Mouse (Mus musculus) heart, embryonic 12.5 days (tissue): ENCODE results near the gene Scd2. TPM values are rescaled to one million over a fixed set of nuclear protein-coding genes. Genes with fewer than 3 reads are reported as not detected.
"Not testable (repeated sequence)": the region's sequence is repeated elsewhere in the genome, so short reads cannot be mapped to it uniquely, and the experiment has no call there.

Experiments
- ATAC-seq: fragments of 200-750 bp; cut with Nextera tagmentation; 2 replicates; pipeline ENCODE4 v1.8.0; 2017; ENCODE audit warnings: moderate TSS enrichment, moderate library complexity; ENCODE audit not compliant: insufficient number of reproducible peaks, low FRiP score
- H3K27ac ChIP-seq: fragments of 300-500 bp; sonication (generic); 2 replicates; pipeline ENCODE4 v1.5.1; 2016; ENCODE audit warnings: mild to moderate bottlenecking, moderate library complexity; ENCODE audit not compliant: poor library complexity, severe bottlenecking
- H3K27me3 ChIP-seq: fragments of 300-500 bp; sonication (generic); replicated peaks from 2 replicates; pipeline ENCODE4 v1.6.1; 2016; ENCODE audit warnings: mild to moderate bottlenecking, moderate library complexity
- H3K36me3 ChIP-seq: fragments of 300-500 bp; sonication (generic); 2 replicates; pipeline ENCODE4 v1.6.1; 2016; ENCODE audit warnings: mild to moderate bottlenecking, moderate library complexity
- H3K4me1 ChIP-seq: fragments of 300-500 bp; sonication (generic); replicated peaks from 2 replicates; pipeline ENCODE4 v1.6.1; 2016; ENCODE audit warnings: mild to moderate bottlenecking
- H3K4me2 ChIP-seq: fragments of 300-500 bp; sonication (generic); 2 replicates; pipeline ENCODE4 v1.6.1; 2016; ENCODE audit warnings: mild to moderate bottlenecking, moderate library complexity
- H3K4me3 ChIP-seq: fragments of 300-500 bp; sonication (generic); 2 replicates; pipeline ENCODE4 v1.5.1; 2016; ENCODE audit warnings: mild to moderate bottlenecking
- H3K9ac ChIP-seq: fragments of 300-500 bp; sonication (generic); 2 replicates; pipeline ENCODE4 v1.6.1; 2016; ENCODE audit warnings: mild to moderate bottlenecking, moderate library complexity
- H3K9me3 ChIP-seq: fragments of 300-500 bp; sonication (generic); replicated peaks from 2 replicates; pipeline ENCODE4 v1.6.1; 2016; ENCODE audit warnings: mild to moderate bottlenecking, moderate library complexity
- WGBS: fragments of 180-500 bp; shearing (Covaris S2); methylation state at CpG from one replicate; pipeline ENCODE4 v1.1.7; 2016; 5-methylcytosine and 5-hydroxymethylcytosine counted together
- polyA plus RNA-seq: library from polyadenylated mRNA; unstranded; fragments of >200 nt; fragmentation: Nextera tagmentation; extraction: Ambion mirVana; gene quantifications from 2 replicates; pipeline ENCODE4 v1.2.1, GENCODE M21; 2016

Scd2 gene
- polyA plus RNA-seq, 1 experiment from 2014 or later = 216 TPM

DNA sequence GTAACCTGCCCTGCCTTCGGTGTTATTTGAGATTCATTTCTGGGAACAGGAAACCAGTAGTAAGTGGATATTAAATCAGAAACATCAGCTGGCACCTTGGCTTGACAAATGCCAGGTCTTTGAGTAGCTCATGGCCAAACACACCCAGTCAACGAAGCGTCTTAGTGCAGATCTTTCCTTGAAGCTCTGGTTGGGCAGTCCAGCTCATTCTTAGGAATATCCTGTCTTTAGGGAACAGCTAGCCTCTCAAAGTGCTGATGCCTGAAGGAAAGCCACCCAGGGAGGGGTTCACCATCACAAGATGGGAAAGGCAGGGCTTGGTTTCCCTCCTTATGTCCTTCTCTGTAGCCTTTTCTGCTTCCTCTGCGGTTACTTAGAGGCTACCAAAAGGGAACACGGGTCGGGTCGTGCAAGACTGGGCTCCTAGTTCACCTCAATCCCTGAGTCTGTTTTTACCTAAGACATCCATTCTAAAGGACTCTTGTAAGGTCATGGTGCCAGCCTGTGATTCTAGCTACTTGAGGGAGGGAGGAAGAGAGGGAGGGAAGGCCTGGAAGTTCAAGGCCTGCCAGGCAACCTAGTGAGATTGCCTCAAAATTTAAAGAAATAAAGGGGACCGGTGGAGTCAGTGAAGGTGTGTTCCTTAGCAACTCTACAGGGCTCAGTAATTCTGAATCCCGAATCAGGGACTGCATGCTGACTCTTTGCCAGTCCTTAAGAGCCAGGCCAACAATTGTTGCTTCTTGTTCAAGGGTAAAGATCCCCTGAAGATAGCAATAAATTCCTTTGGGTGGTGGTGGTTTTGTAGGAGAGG, 13.8 kb downstream of the Scd2 start:
- H3K4me3 ChIP-seq = no peak overlapping the region
- no peaks in the 10 kb centered on the region for H3K9me3 ChIP-seq
- no peak overlapping the region for H3K9ac ChIP-seq
- H3K4me2 ChIP-seq = no peak overlapping the region
- H3K4me1 ChIP-seq = peaks cover 15% of the 10 kb centered on the region
- no peaks in the 10 kb centered on the region for H3K27me3 ChIP-seq
- H3K36me3 ChIP-seq = peaks cover 58% of the 10 kb centered on the region
- 84% methylated on average over 9 of the region's 9 CpGs for WGBS
- no peak for ATAC-seq
- H3K27ac ChIP-seq = no peak overlapping the region

DNA sequence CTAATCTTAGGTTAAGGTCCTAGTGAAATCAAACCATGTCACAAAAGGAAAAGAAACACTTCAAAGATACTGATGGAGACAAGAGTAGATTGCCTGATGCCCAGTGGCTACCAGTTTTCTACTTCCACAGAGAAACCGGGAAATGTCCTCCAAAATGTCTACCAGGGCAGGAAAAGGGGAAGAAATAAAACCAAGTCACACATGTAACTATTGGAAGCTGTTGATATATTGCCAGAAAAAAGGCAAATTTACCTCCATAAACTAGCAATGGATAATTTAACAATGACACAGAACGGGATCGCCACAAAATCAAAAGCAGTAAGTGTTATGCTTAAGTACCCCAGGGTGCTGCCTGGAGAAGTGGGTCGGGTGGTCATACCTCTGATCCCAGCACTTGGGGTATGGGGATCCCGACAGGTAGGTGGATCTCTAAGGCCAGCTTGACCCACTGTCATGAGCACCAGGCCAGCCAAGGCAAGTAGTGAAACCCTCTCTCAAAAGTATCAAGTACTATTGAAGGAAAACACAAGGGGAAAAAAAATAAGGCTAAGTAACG, 14.5 kb downstream of the Scd2 start:
- H3K4me3 ChIP-seq = no peak overlapping the region
- H3K4me1 ChIP-seq = peaks cover 15% of the 10 kb centered on the region
- peaks cover 51% of the 10 kb centered on the region for H3K36me3 ChIP-seq
- no peak overlapping the region for H3K4me2 ChIP-seq
- ATAC-seq = no peak
- no peaks in the 10 kb centered on the region for H3K27me3 ChIP-seq
- H3K9ac ChIP-seq = no peak overlapping the region
- 83% methylated on average over 6 of the region's 6 CpGs for WGBS
- no peak overlapping the region for H3K27ac ChIP-seq
- H3K9me3 ChIP-seq = no peaks in the 10 kb centered on the region

DNA sequence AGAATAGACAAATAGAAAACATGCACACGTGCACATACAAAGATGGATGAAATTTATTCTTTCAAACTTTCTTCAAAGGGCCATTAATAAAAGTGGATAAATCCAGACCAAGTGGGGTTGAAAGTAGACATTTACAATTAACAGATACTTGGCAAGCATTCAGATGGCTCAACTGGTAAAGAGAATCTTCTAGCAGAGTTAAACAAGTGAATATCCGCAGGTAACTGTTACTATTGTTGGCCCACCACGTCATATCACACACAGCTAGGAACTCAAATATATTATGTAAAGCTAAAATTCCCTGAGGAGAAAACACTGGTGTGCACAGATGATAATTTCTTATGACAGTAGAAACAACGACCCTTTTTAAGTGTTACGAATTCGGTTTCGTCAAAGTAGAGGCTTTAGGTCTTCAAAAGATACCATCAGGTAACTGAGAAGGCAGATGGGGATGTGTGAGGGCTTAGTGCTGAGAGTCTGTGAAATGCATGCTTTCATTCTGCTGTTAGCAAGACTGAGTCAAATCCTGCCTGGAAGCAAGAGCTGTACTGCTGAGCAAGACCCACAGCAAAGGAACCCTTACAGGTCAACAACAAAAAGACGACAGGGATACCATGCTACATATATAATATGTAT, 15.3 kb downstream of the Scd2 start:
- H3K36me3 ChIP-seq = peaks cover 44% of the 10 kb centered on the region
- 87% methylated on average over 8 of the region's 8 CpGs for WGBS
- ATAC-seq = no peak

DNA sequence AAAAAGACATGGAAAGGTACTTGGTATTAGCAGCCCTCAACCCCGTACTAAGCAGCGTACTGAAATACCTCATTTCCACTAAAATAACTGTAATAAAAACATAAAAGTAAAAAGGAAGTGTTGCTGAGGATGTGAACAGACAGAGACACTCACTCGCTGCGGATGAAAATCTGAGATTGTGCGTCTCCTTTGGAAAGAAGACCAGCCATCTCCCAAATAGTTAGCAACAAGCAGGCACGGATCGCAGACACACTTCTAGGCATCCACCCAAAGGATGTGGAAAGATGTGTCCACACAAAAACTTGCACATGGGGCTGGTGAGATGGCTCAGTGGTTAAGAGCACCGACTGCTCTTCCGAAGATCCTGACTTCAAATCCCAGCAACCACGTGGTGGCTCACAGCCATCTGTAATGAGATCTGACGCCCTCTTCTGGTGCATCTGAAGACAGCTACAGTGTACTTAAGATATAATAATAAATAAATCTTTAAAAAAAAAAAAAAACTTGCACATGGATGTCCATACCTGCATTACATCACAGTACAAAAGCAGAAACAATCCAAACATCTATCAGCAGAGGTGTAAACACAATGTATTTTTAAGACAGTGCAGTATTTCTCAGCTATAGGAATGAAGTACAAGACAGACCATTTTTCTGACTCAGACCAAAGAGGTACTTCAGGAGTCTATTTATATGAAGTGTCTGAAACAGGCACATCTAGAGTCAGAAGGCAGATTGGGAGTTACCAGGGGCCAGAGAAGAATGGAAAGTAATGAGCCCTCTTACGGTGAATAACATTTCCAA, 16.1 kb downstream of the Scd2 start:
- Histone ChIP-seq H3K27me3 (no peaks in the 10 kb centered on the region), H3K4me3 (no peak overlapping the region), H3K9ac (no peak overlapping the region), H3K4me2 (no peak overlapping the region), H3K4me1 (peaks cover 18% of the 10 kb centered on the region), H3K9me3 (no peaks in the 10 kb centered on the region), H3K36me3 (peaks cover 36% of the 10 kb centered on the region), H3K27ac (no peak overlapping the region)
- 82% methylated on average over 12 of the region's 12 CpGs for WGBS
- no peak for ATAC-seq

More for the DNA sequence above, 15.3 kb downstream of the Scd2 start:
- no peak overlapping the region for H3K4me2 ChIP-seq
- no peak overlapping the region for H3K27ac ChIP-seq
- H3K9me3 ChIP-seq = no peaks in the 10 kb centered on the region
- no peak overlapping the region for H3K4me3 ChIP-seq
- H3K4me1 ChIP-seq = peaks cover 15% of the 10 kb centered on the region
- no peaks in the 10 kb centered on the region for H3K27me3 ChIP-seq
- H3K9ac ChIP-seq = no peak overlapping the region

DNA sequence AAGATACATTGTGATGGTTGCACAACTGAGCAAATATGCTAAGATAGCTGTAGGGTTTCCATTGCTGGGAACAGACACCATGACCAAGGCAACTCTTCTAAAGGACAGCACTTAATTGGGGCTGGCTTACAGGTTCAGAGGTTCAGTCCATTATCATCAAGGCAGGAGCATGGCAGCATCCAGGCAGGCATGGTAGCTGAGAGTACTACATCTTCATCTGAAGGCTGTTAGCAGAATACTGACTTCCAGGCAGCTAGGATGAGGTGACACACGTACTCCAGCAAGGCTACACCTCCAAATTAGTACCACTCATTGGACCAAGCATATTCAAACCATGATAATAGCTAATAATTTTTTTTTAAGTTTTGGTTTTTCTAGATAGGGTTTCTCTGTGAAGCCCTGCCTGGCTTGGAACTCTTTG, 16.7 kb downstream of the Scd2 start:
- peaks cover 18% of the 10 kb centered on the region for H3K4me1 ChIP-seq
- ATAC-seq, H3K27ac ChIP-seq, H3K4me3 ChIP-seq, H3K9ac ChIP-seq, H3K9me3 ChIP-seq, H3K27me3 ChIP-seq, H3K4me2 ChIP-seq: not testable (repeated sequence)
- 78% methylated on average over 1 of the region's 1 CpGs for WGBS
- H3K36me3 ChIP-seq = peaks cover 30% of the 10 kb centered on the region

DNA sequence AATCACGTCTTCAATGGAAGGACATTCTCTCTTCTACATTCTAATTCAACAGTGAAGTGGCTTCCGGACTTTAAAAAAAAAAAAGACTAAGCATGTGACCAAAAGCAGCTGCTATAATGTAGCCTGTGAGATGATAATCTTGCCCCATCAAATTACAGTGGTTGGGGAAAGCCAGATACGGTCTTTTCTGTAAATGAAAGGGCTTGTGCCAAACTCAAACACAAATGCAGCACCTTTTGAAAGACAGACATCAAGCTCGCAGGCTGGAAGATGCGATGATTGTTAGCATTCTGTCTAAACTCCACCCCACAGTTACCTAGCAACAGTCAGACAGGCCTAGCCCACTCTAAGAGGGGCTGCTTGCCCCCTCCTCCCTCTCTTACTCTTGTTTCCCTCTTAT, 17.3 kb downstream of the Scd2 start:
- WGBS = 56% methylated on average over 5 of the region's 5 CpGs
- H3K4me3 ChIP-seq = no peak overlapping the region
- H3K9ac ChIP-seq = no peak overlapping the region
- H3K4me1 ChIP-seq = peaks cover 18% of the 10 kb centered on the region
- ATAC-seq = no peak
- no peak overlapping the region for H3K4me2 ChIP-seq
- H3K27me3 ChIP-seq = no peaks in the 10 kb centered on the region
- no peaks in the 10 kb centered on the region for H3K9me3 ChIP-seq
- no peak overlapping the region for H3K27ac ChIP-seq
- H3K36me3 ChIP-seq = peaks cover 24% of the 10 kb centered on the region

DNA sequence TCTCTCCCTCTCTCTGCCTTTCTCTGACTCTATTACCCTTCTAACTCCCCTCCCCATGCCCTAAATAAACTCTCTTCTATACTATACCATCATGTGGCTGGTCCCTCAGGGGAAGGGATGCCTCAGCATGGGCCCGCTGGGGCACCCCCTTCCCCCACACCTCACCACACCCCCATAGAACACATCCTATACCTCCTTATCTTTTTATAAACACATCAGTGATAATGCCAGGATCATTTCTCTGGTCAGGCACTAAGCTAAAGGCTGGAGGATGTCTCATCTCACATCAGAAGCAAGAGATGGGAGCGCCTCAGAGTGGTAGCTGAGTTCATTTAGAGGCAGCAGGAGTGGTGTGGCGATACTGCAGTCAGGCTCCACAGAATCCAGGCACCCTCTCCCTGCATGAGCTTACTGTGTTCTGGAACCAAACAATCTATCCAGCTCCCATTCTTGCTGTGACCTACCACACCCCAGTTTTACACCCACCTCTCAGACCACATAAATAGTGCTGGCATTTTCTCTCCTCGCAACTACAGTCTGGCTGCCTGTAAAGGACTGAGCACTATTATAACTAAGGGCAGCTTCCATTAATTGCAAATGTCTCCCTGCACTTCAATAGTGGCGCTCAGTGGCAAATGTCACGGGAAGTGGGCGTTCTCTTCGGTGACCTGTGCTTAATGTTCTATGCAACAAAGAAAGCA, 18.0 kb downstream of the Scd2 start:
- ATAC-seq = no peak
- Histone ChIP-seq H3K36me3 (peaks cover 18% of the 10 kb centered on the region), H3K4me2 (no peak overlapping the region), H3K4me3 (no peak overlapping the region), H3K27ac (0 out of 2 replicates have a peak overlapping the region, but pooled peaks have one; percentile 22), H3K9me3 (no peaks in the 10 kb centered on the region), H3K9ac (no peak overlapping the region), H3K4me1 (peaks cover 18% of the 10 kb centered on the region), H3K27me3 (no peaks in the 10 kb centered on the region)
- WGBS = 67% methylated on average over 8 of the region's 8 CpGs

DNA sequence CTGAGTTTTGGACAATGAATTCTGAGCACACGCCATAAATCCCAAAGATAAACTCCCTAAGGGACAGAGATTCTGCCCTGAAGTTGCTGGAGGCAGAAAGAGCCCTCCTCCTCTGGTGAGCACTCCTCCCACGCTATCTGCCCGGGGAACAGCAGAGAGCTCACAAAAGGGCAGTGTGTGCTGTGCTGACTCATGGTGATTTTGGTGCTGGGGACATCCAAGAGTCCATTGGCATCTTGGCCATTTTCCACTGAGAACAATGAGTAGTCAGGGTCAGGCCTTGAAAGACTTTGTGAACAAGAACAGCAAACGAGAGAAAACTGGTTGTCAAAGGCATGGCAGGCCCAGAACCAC, 18.5 kb downstream of the Scd2 start:
- Histone ChIP-seq H3K27ac (0 out of 2 replicates have a peak overlapping the region, but pooled peaks have one; percentile 22), H3K4me3 (no peak overlapping the region), H3K4me2 (no peak overlapping the region), H3K4me1 (peaks cover 18% of the 10 kb centered on the region), H3K9ac (no peak overlapping the region), H3K9me3 (no peaks in the 10 kb centered on the region), H3K27me3 (no peaks in the 10 kb centered on the region), H3K36me3 (peaks cover 13% of the 10 kb centered on the region)
- ATAC-seq = no peak
- WGBS = 26% methylated on average over 4 of the region's 4 CpGs

DNA sequence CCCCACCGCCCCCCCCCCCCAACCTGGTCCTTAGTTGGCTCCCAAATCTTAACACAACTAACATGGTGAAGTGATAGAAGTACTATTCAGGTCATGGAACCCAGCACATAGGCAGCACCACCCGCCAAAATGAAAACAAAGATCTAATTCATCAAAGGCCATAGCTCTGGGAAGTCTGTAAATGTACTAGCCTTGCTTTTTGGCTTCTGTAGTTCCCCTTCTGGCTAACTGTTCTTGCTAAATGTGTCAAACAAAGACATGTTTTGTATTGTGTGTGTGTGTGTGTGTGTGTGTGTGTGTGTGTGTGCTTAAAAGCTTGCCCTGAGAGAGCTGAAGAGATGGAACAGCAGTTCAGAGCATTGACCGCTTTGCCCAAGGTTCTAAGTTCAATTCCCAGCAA, 19.6 kb downstream of the Scd2 start:
- H3K36me3 ChIP-seq = peaks cover 2% of the 10 kb centered on the region
- WGBS = 77% methylated on average over 3 of the region's 3 CpGs
- no peak overlapping the region for H3K27ac ChIP-seq
- H3K27me3 ChIP-seq = no peaks in the 10 kb centered on the region
- no peaks in the 10 kb centered on the region for H3K9me3 ChIP-seq
- H3K4me1 ChIP-seq = peaks cover 18% of the 10 kb centered on the region
- H3K4me3 ChIP-seq = no peak overlapping the region
- no peak for ATAC-seq
- no peak overlapping the region for H3K4me2 ChIP-seq
- no peak overlapping the region for H3K9ac ChIP-seq

DNA sequence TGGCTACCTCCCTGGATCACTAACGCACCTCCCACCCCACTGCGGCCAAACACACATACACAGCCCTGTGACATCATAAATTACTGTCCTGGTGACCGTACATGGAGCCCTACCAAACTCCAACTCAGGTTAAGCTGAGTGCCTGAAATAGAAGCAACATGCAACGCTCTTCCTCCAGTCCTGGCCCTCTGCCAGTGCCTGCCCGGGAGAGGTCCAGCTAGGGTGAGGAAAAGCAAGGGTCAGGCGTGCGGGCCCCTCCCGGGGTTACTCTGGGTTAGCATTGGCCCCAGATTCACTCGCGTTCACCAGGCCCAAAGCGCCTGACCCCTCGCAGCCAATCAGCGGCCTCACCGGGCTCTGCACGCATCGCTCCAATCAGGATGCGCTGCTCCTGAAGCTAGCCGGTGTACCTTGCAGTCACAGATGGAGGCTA, 20.9 kb downstream of the Scd2 start:
- Histone ChIP-seq H3K27me3 (no peaks in the 10 kb centered on the region), H3K9me3 (0 out of 2 replicates have a peak, but pooled peaks cover 4% of the 10 kb centered on the region)
- 1% methylated on average over 18 of the region's 18 CpGs for WGBS

More for the DNA sequence above, 20.9 kb downstream of the Scd2 start:
- Histone ChIP-seq H3K9ac (peak overlapping the region; percentile 66), H3K27ac (peak overlapping the region; percentile 96), H3K4me2 (peak overlapping the region; percentile 74), H3K4me1 (peaks cover 18% of the 10 kb centered on the region), H3K36me3 (0 out of 2 replicates have a peak, but pooled peaks cover 3% of the 10 kb centered on the region), H3K4me3 (peak overlapping the region; percentile 57)
- peak; percentile 94 for ATAC-seq
